Mouse (Mus musculus): ENCODE measurements at regions not wholly inside any gene's neighbourhood (a gene's known extent, or its start where the extent isn't known, plus 50 kb on each side); places are given as distances from the start of the nearest gene placed in this dataset.
"Not testable (repeated sequence)": the region's sequence is repeated elsewhere in the genome, so short reads cannot be mapped to it uniquely, and the experiment has no call there.

GRCm38 (mm10) chr16:20861256-20861655 lies 126.9 kb upstream of the Thpo start:
- DNase-seq (ENCODE audit: extremely low read depth, low read depth, low spot score), result no peak

GRCm38 (mm10) chr16:20860606-20861005 lies 126.3 kb upstream of the Thpo start:
- DNase-seq (ENCODE audit: extremely low read depth, low read depth, low spot score), result not testable (repeated sequence)

GRCm38 (mm10) chr16:20854696-20855213 lies 120.4 kb upstream of the Thpo start:
- DNase-seq (ENCODE audit: extremely low read depth, low read depth, low spot score), result no peak

GRCm38 (mm10) chr16:20838151-20838550 lies 103.8 kb upstream of the Thpo start:
- no peak for DNase-seq (ENCODE audit: extremely low read depth, low read depth, low spot score)

GRCm38 (mm10) chr16:20836866-20837265 lies 102.6 kb upstream of the Thpo start:
- DNase-seq (ENCODE audit: extremely low read depth, low read depth, low spot score), result no peak

GRCm38 (mm10) chr16:20833838-20834237 lies 99.5 kb upstream of the Thpo start:
- not testable (repeated sequence) for DNase-seq (ENCODE audit: extremely low read depth, low read depth, low spot score)

- DNase-seq (ENCODE audit: extremely low read depth, low read depth, low spot score), result no peak
Measured at GRCm38 (mm10) chr16:20833301-20833700, 99.0 kb upstream of the Thpo start.

- no peak for DNase-seq (ENCODE audit: extremely low read depth, low read depth, low spot score)
Measured at GRCm38 (mm10) chr16:20829732-20830435, 95.6 kb upstream of the Thpo start.

GRCm38 (mm10) chr16:20828996-20829731 lies 94.9 kb upstream of the Thpo start:
- no peak for DNase-seq (ENCODE audit: extremely low read depth, low read depth, low spot score)

- no peak for DNase-seq (ENCODE audit: extremely low read depth, low read depth, low spot score)
Measured at GRCm38 (mm10) chr16:20824226-20824625, 89.9 kb upstream of the Thpo start.

- DNase-seq (ENCODE audit: extremely low read depth, low read depth, low spot score), result no peak
Measured at GRCm38 (mm10) chr16:20820939-20821338, 86.6 kb upstream of the Thpo start.

GRCm38 (mm10) chr16:20819568-20819967 lies 85.3 kb upstream of the Thpo start:
- no peak for DNase-seq (ENCODE audit: extremely low read depth, low read depth, low spot score)

GRCm38 (mm10) chr16:20818711-20819189 lies 84.4 kb upstream of the Thpo start:
- no peak for DNase-seq (ENCODE audit: extremely low read depth, low read depth, low spot score)

- no peak for DNase-seq (ENCODE audit: extremely low read depth, low read depth, low spot score)
Measured at GRCm38 (mm10) chr16:20814976-20815375, 80.7 kb upstream of the Thpo start.

- DNase-seq (ENCODE audit: extremely low read depth, low read depth, low spot score), result no peak
Measured at GRCm38 (mm10) chr16:20814240-20814639, 79.9 kb upstream of the Thpo start.

GRCm38 (mm10) chr16:20812025-20812424 lies 77.7 kb upstream of the Thpo start:
- DNase-seq (ENCODE audit: extremely low read depth, low read depth, low spot score), result not testable (repeated sequence)

- DNase-seq (ENCODE audit: extremely low read depth, low read depth, low spot score), result no peak
Measured at GRCm38 (mm10) chr16:20810322-20810721, 76.0 kb upstream of the Thpo start.

GRCm38 (mm10) chr16:20808263-20808662 lies 74.0 kb upstream of the Thpo start:
- DNase-seq (ENCODE audit: extremely low read depth, low read depth, low spot score), result no peak

GRCm38 (mm10) chr16:20806739-20807138 lies 72.4 kb upstream of the Thpo start:
- no peak for DNase-seq (ENCODE audit: extremely low read depth, low read depth, low spot score)

- DNase-seq (ENCODE audit: extremely low read depth, low read depth, low spot score), result no peak
Measured at GRCm38 (mm10) chr16:20805793-20806192, 71.5 kb upstream of the Thpo start.

- no peak for DNase-seq (ENCODE audit: extremely low read depth, low read depth, low spot score)
Measured at GRCm38 (mm10) chr16:20805086-20805485, 70.8 kb upstream of the Thpo start.

- DNase-seq (ENCODE audit: extremely low read depth, low read depth, low spot score), result no peak
Measured at GRCm38 (mm10) chr16:20804601-20805017, 70.3 kb upstream of the Thpo start.

Measured in fat pad, adult 2 months (tissue).